Mouse (Mus musculus) megakaryocyte, embryonic 14.5 days (primary cell): Measurements from ENCODE around the gene Fyn.

ENCODE experiments used
- FLI1 ChIP-seq: IDR thresholded peaks from 2 replicates; pipeline ENCODE4 v1.6.1; 2012; ENCODE audit warnings: low read length, inconsistent platforms, mixed read lengths
- GATA1 ChIP-seq: IDR thresholded peaks from 3 replicates; pipeline ENCODE4 v1.6.1; 2012; ENCODE audit warnings: mixed read lengths, low read length, inconsistent platforms, borderline replicate concordance

DNA sequence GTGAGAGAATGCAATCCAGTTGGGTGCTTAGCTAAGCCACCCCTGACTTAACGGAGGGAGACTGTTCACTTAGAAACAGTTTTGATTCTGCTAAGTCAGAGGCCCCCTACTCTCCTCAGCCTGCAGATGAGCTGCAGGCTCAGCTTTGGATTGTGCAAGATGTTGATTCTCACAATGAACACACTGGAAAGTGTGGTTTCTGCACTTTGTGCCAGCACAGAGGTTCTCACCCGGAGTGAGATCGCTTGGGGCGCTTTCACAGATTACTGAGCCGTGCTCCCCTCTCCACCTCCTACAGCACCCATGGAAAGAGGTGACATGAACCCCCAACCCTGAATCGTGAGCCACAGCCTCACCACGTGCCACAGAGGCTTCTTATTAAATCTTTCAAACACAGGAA is 100.7 kb downstream of the Fyn start:
- TF ChIP-seq GATA1, result no peak
- TF ChIP-seq FLI1, result no peak
